Mouse (Mus musculus) G1E-ER4 (cell line): ENCODE measurements around the gene Dnajc6. TPM values are rescaled to one million over a fixed set of nuclear protein-coding genes. Genes with fewer than 3 reads are reported as not detected.

ENCODE experiments used
- GATA1 ChIP-seq: IDR thresholded peaks from one replicate; pipeline ENCODE4 v1.8.0; 2012; ENCODE audit warnings: low read length, inconsistent platforms
- polyA plus RNA-seq: library from polyadenylated mRNA; stranded (reverse); fragments of >175 nt; gene quantifications from 2 replicates; pipeline ENCODE4 v1.2.3, GENCODE M21; 2012

Dnajc6 gene
- polyA plus RNA-seq: not detected in 2 replicates

- no peak for TF ChIP-seq GATA1
Measured at GRCm38 (mm10) chr4:101496534-101497237, at the start of gene Dnajc6. Gene Dnajc6 (plus strand): TSS chr4:101496648.

DNA sequence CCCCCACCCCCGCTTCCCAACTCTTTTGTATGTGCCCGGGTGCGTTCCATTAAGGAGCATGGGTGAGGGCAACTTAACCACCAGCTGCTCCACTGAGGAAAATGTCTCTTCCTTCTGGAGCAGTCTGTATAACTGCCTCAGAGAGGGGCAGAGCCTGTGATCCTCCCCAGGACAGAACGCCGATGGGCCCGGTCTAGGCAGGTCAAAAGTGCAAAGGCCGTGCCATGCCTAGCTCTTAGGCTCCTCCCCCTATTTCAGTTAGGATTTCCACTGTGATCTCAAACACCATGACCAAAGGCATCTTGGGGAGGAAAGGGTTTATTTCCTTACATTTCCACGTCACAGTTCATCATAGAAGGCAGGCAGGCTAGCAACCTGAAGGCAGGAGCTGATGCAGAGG lies 47.7 kb upstream of the Dnajc6 start:
- no peak for TF ChIP-seq GATA1

- TF ChIP-seq GATA1: no peak
Measured at GRCm38 (mm10) chr4:101449344-101449743, 47.1 kb upstream of the Dnajc6 start.

DNA sequence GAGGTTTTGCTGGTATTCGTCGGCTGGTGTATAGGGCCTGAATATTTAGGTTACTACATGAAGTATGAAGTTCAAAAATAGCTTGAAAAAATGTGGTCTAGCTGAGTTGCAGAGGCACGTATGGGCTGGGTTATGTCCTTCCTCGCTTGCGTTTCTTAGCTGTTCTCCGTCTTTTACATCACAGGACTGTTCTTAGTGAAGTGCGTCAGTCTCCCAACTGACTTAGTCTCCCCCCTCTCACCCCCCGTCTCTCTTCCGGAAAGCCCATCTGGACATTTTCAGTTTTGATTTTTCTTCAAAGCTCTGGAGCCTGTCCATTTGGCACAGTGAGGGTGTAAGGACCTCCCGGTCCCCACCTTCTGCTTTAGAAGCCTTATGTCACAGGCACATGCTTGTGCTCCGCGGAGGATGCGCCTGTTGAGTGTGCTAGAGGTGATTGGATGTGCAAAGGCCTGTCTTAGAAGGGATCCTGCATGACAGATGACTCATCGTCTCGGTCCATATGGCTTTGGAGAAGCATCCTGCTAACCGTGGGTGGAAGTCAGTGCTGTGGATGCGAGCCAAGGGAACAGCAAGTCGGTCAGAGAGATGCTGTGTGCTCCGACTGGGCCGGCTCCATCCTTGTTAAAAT lies 46.2 kb upstream of the Dnajc6 start:
- TF ChIP-seq GATA1: no peak

DNA sequence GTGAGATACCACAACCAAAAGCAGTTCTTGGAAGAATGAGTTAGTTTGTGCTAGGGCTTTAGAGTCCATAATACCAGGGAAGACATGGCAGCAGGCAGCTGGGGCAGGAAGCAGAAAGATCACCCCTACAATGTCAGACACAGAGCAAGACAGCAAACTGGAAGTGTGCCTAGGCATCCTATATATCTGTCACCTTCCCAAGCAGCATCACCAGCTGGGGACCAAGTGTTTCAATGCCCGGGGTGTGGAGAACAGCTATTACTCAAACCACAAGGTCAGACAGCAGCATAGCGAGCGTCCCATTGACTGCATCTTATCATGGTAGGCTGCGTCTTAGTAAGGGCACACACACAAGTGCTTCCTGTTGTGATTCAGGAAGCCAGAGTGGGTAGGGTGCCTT lies 45.4 kb upstream of the Dnajc6 start:
- TF ChIP-seq GATA1: no peak

GRCm38 (mm10) chr4:101452829-101453228 lies 43.6 kb upstream of the Dnajc6 start:
- no peak for TF ChIP-seq GATA1

DNA sequence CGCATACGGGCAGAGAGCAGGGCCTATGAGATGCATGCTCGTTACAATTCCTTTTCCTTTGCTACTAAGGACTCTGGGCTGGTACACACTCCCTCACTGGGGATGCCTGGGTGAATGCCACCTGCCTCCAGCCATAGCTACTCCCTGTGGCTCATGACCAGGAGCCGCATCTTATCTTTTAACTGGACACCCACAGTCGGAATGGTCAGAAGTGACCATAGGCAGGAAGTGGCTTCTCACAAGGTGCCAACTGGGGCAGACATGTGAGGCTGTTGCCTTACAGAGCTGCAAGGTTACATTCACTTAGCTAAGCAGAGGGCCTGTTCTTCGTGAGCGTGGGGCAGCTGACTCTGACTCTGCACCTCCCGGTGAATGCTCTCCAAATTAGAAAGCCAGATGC lies 39.3 kb upstream of the Dnajc6 start:
- no peak for TF ChIP-seq GATA1

DNA sequence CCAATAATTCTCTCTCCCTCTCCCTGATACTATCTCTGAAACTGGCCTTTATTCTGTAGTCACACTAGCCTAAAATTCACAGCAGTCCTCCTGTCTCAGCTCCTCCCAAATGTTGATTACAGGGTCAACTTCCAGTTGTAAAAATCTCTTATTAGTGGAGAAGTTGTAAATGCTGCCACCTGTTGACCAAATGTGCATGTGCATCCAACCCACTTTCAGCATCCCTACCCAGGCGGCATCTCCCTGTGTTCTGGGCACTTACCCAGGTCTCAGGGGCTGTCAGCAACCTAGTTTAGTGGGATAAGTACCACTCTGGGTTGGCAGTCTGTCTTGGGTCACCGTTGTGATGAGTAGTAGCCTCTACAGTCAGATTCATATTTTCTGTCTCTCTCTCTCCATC lies 38.1 kb upstream of the Dnajc6 start:
- no peak for TF ChIP-seq GATA1

DNA sequence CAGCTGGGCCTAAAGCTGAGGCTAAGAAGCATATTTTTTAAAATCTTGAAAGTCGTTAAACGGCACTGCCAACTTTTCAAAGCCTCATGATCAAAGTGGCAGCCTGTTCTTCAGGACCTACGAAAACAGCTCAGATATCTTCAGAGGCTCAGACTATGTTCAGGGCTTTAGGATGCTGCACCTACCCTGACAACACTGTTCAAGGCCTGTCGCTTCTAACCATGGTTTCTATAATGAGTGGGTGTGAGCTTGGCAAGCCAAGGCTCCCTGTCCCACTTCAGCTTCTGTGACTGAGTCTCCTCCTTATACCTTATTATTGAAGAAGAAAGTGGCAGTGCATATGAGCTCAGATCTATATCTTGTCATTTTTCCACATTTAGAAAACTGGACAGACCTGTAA lies 37.1 kb upstream of the Dnajc6 start:
- TF ChIP-seq GATA1: no peak

GRCm38 (mm10) chr4:101460114-101460513 lies 36.3 kb upstream of the Dnajc6 start:
- no peak for TF ChIP-seq GATA1

GRCm38 (mm10) chr4:101462065-101462464 lies 34.4 kb upstream of the Dnajc6 start:
- TF ChIP-seq GATA1: no peak

- no peak for TF ChIP-seq GATA1
Measured at GRCm38 (mm10) chr4:101466264-101466663, 30.2 kb upstream of the Dnajc6 start.

DNA sequence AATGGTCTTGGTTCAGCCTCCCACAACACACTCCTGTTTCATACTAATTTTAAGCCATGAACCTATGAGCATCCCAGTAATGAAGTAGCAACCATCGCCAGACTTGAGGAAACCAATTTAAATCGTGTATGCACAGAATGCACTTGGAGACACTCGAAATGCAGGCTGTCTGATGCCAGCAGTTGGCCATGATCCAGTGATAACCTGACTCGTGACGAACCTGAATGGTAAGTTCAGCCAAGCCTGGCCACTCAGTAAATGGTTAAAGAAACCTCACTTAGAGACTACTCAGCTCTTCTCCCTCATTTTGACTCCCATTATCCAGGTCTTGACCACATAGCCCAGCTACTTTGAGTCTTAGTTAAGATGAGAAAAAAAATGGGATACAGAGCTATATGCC lies 27.2 kb upstream of the Dnajc6 start:
- TF ChIP-seq GATA1: no peak

DNA sequence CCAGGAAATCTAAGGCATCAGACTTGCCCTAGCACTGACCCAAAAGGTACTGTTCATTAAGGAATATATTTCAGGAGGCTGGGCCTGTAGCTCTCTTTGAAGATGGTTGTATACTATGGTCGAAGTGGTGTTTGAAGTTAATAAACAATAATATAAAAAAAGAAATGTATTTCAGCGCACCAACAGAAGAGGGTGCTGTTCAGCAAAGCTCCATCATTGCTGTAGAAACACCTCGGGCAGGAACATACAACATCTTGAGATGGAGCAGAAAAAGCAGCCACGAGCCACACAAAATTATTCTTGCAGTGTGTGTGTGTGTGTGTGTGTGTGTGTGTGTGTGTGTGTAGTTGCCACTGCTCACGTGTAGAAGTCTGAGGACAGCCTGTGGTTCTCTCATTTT lies 25.9 kb upstream of the Dnajc6 start:
- TF ChIP-seq GATA1: no peak

DNA sequence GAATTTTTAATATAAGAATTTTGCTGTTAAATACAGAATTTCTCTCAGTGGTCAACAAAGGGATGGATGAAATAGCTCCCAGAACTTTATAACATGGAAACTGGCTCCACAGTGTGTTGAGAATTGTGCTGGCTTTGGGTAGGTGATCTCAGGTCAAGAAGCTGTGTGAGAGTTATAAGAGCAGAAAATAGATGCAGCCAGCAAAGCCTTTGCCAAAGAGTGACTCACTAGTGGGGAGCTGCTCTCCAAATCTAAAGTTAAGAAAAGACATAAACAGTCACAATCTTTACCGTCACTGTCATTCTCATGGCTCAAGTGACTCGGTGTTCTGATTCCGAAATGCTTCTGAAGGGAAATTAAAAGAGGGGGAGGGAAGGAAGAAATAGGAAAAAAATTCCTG lies 23.7 kb upstream of the Dnajc6 start:
- TF ChIP-seq GATA1: no peak

- no peak for TF ChIP-seq GATA1
Measured at GRCm38 (mm10) chr4:101490320-101490917, 6.0 kb upstream of the Dnajc6 start.

GRCm38 (mm10) chr4:101491704-101492103 lies 4.7 kb upstream of the Dnajc6 start:
- no peak for TF ChIP-seq GATA1

- TF ChIP-seq GATA1: no peak
Measured at GRCm38 (mm10) chr4:101493611-101494197, 2.7 kb upstream of the Dnajc6 start.
